Mouse (Mus musculus): ENCODE measurements at regions not wholly inside any gene's neighbourhood (a gene's known extent, or its start where the extent isn't known, plus 50 kb on each side); places are given as distances from the start of the nearest gene placed in this dataset.

DNA sequence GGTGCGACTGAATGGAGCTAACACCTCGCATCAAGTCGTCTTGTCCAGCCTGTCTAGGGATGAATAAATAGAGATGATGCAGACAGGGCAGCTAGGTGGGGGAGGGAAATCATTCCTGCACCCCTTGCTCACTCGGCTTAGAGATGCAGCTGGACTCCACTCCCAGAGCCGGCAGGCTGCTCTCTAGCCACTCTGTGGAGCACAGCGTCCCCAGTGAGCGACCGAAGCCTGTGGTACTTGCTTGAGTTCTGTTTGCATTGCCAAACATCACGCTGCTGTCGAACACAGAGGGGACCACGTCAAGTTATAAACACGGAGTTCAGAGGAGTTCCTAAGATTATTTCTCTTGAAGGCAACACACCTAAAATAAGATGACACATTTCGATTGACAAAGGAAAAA lies 439.9 kb upstream of the Smarca2 start:
- Histone ChIP-seq H3K9ac (replicated peaks; ENCODE audit: low read depth, low read length) (no peak overlapping the region), H3K4me2 (ENCODE audit: low read length) (no peak overlapping the region; the same call in 1 of the 2 replicates)
- WGBS, result 29% methylated on average over 13 of the region's 13 CpGs

DNA sequence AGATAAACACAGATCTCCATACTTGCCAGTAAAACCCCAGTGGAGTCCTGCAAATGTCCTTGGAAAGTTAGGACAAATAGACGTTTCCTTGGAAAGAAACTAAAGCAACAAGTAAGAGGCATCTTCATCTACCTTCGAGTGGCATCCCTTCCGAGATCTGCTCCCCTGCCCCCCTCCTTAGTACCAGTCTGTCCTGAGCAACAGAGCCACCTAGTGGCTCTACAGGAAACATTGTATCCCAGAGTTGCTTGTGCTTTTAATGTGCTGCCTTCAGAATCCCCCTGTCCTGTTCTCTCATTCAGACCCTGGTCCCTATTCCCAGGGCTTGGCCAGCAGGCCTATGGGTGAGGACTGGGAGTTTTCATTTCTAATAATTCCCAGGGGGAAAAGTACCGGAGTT lies 423.1 kb upstream of the Smarca2 start:
- Histone ChIP-seq H3K4me2 (ENCODE audit: low read length) (no peak overlapping the region), H3K9me3 (ENCODE audit: control insufficient read depth, low read length) (no peaks in the 10 kb centered on the region), H3K36me3 (ENCODE audit: control insufficient read depth, insufficient read depth) (no peaks in the 10 kb centered on the region), H3K27me3 (replicated peaks; ENCODE audit: control insufficient read depth, insufficient read depth, low read length) (no peaks in the 10 kb centered on the region), H3K4me3 (replicated peaks; ENCODE audit: low read length) (no peak overlapping the region), H3K9ac (replicated peaks; ENCODE audit: low read depth, low read length) (no peak overlapping the region), H3K27ac (ENCODE audit: low read length) (no peak overlapping the region), H3K4me1 (replicated peaks; ENCODE audit: control insufficient read depth, insufficient read depth, low read length) (no peaks in the 10 kb centered on the region)
- ATAC-seq, result no peak
- 22% methylated on average over 4 of the region's 4 CpGs for WGBS

More for the DNA sequence above, 439.9 kb upstream of the Smarca2 start:
- Histone ChIP-seq H3K4me1 (replicated peaks; ENCODE audit: control insufficient read depth, insufficient read depth, low read length) (no peaks in the 10 kb centered on the region), H3K27me3 (replicated peaks; ENCODE audit: control insufficient read depth, insufficient read depth, low read length) (no peaks in the 10 kb centered on the region), H3K36me3 (ENCODE audit: control insufficient read depth, insufficient read depth) (no peaks in the 10 kb centered on the region), H3K4me3 (replicated peaks; ENCODE audit: low read length) (no peak overlapping the region), H3K27ac (ENCODE audit: low read length) (no peak overlapping the region), H3K9me3 (ENCODE audit: control insufficient read depth, low read length) (no peaks in the 10 kb centered on the region)
- no peak for ATAC-seq

DNA sequence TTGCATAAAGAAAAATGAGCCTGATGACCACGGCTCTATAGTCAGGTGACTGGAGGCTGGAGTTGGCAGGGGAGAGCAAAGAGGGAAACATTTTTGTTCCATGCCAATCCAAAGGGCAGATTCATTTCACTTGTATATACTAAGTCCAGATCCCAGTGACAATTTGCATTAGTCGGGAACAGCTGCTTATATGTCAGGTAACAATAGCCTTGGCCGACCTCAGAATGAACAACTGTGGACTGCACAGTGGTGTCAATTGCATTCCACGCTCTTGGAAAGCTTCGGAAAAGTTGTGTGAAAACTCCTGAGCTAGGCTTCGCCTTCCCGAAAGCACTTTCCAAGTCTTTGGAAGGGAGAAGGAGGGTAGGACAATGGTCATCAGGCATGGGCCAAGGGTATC lies 419.8 kb upstream of the Smarca2 start:
- Histone ChIP-seq H3K36me3 (ENCODE audit: control insufficient read depth, insufficient read depth) (no peaks in the 10 kb centered on the region), H3K27me3 (replicated peaks; ENCODE audit: control insufficient read depth, insufficient read depth, low read length) (no peaks in the 10 kb centered on the region), H3K4me2 (ENCODE audit: low read length) (no peak overlapping the region), H3K4me1 (replicated peaks; ENCODE audit: control insufficient read depth, insufficient read depth, low read length) (no peaks in the 10 kb centered on the region), H3K4me3 (replicated peaks; ENCODE audit: low read length) (no peak overlapping the region), H3K9me3 (ENCODE audit: control insufficient read depth, low read length) (no peaks in the 10 kb centered on the region), H3K27ac (ENCODE audit: low read length) (no peak overlapping the region), H3K9ac (replicated peaks; ENCODE audit: low read depth, low read length) (no peak overlapping the region)
- no peak for ATAC-seq
- WGBS, result 85% methylated on average over 7 of the region's 7 CpGs

DNA sequence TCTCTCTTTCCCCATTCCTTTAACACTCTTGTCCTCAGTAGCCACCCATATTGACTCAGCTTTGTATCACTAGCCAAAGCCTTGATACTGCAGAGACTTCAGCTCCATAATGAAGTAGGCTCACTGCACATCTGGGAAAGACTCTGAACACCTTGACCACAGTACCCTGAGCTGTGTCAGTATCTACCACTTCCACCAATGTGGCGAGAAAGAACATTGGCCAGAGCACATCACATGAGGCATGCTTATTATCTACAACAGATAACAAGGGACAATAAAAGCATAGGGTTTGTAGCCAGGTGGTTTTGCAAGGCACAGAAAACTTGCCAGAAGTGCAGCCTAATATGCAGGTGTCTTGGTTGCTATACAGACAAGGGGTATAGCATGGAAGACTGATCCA lies 414.0 kb upstream of the Smarca2 start:
- WGBS, result 85% methylated on average over 1 of the region's 1 CpGs
- no peaks in the 10 kb centered on the region for H3K4me1 ChIP-seq (replicated peaks; ENCODE audit: control insufficient read depth, insufficient read depth, low read length)
- no peak overlapping the region for H3K27ac ChIP-seq (ENCODE audit: low read length)
- ATAC-seq, result no peak
- no peaks in the 10 kb centered on the region for H3K36me3 ChIP-seq (ENCODE audit: control insufficient read depth, insufficient read depth)
- no peaks in the 10 kb centered on the region for H3K27me3 ChIP-seq (replicated peaks; ENCODE audit: control insufficient read depth, insufficient read depth, low read length)
- no peak overlapping the region for H3K4me3 ChIP-seq (replicated peaks; ENCODE audit: low read length)
- H3K9me3 ChIP-seq (ENCODE audit: control insufficient read depth, low read length), result no peaks in the 10 kb centered on the region
- no peak overlapping the region for H3K4me2 ChIP-seq (ENCODE audit: low read length)
- no peak overlapping the region for H3K9ac ChIP-seq (replicated peaks; ENCODE audit: low read depth, low read length)

DNA sequence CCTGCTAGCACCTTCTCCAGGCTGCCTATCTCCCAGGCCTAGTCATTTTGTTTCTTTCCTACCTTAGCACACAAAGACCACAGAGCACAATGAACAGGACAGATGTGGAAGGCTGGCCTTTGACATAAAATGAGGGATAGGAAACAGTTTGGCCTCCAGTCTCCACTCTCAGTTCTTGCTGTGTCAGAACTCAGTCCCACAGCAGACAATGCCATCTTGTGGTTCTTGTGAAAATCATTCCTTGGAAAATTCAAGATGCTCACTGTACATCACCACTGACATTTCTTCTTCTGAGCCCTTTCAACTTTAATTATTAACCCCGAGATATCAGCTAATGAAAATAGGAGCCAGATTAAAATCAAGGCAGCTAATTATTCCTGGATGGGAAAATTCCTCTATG lies 411.2 kb upstream of the Smarca2 start:
- H3K4me2 ChIP-seq (ENCODE audit: low read length), result no peak overlapping the region
- no peak overlapping the region for H3K4me3 ChIP-seq (replicated peaks; ENCODE audit: low read length)
- H3K27me3 ChIP-seq (replicated peaks; ENCODE audit: control insufficient read depth, insufficient read depth, low read length), result no peaks in the 10 kb centered on the region
- H3K9ac ChIP-seq (replicated peaks; ENCODE audit: low read depth, low read length), result no peak overlapping the region
- ATAC-seq, result 0 out of 2 replicates have a peak, but pooled peaks have one; percentile 15
- H3K27ac ChIP-seq (ENCODE audit: low read length), result no peak overlapping the region
- H3K36me3 ChIP-seq (ENCODE audit: control insufficient read depth, insufficient read depth), result no peaks in the 10 kb centered on the region
- H3K9me3 ChIP-seq (ENCODE audit: control insufficient read depth, low read length), result no peaks in the 10 kb centered on the region
- 63% methylated on average over 1 of the region's 1 CpGs for WGBS
- H3K4me1 ChIP-seq (replicated peaks; ENCODE audit: control insufficient read depth, insufficient read depth, low read length), result no peaks in the 10 kb centered on the region

DNA sequence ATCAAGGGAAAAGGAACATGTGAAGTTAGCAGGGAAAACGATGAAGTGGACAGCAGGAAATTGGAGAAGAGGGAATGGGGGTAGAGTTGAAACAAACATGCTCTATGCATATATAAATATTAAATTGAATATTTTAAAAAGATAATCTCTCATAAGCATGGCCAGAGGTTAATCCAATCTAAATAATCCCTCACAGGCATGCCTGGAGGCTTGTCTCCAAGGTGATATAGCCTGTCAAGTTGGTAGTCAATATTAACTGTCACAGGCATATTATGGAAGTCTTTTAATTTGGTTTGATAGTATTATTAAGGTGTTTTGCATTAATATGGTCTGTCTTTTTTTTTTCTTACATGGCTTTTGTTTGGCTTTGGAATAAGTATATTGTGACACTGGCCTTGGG lies 396.1 kb upstream of the Smarca2 start:
- no peaks in the 10 kb centered on the region for H3K27me3 ChIP-seq (replicated peaks; ENCODE audit: control insufficient read depth, insufficient read depth, low read length)
- H3K27ac ChIP-seq (ENCODE audit: low read length), result no peak overlapping the region
- no peak for ATAC-seq
- H3K4me2 ChIP-seq (ENCODE audit: low read length), result no peak overlapping the region
- no peak overlapping the region for H3K9ac ChIP-seq (replicated peaks; ENCODE audit: low read depth, low read length)
- no peaks in the 10 kb centered on the region for H3K36me3 ChIP-seq (ENCODE audit: control insufficient read depth, insufficient read depth)
- no peaks in the 10 kb centered on the region for H3K9me3 ChIP-seq (ENCODE audit: control insufficient read depth, low read length)
- no peak overlapping the region for H3K4me3 ChIP-seq (replicated peaks; ENCODE audit: low read length)
- no peaks in the 10 kb centered on the region for H3K4me1 ChIP-seq (replicated peaks; ENCODE audit: control insufficient read depth, insufficient read depth, low read length)
- 60% methylated on average over 1 of the region's 1 CpGs for WGBS

DNA sequence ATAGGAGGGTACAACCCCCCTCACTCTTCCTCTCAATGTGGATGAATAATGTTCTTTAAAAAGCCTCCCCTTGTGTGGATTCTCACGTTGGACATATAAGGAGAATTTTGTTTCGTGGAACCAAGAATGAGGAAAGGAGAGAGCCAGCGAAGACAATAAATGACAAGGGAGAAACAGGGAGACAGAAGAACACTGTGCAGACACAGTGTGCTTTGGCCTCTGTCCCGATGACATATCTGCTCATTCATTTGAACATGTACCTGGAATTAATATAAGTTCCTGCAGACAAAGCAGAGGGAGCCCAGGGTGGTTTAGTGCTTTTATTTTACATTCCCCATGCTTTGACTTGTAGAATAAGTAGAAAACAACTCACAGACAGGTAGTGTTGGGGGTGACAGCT lies 370.3 kb upstream of the Smarca2 start:
- no peaks in the 10 kb centered on the region for H3K9me3 ChIP-seq (ENCODE audit: control insufficient read depth, low read length)
- H3K36me3 ChIP-seq (ENCODE audit: control insufficient read depth, insufficient read depth), result no peaks in the 10 kb centered on the region
- H3K4me3 ChIP-seq (replicated peaks; ENCODE audit: low read length), result no peak overlapping the region
- H3K4me2 ChIP-seq (ENCODE audit: low read length), result no peak overlapping the region
- H3K4me1 ChIP-seq (replicated peaks; ENCODE audit: control insufficient read depth, insufficient read depth, low read length), result no peaks in the 10 kb centered on the region
- WGBS, result 49% methylated on average over 4 of the region's 4 CpGs
- no peak for ATAC-seq
- no peaks in the 10 kb centered on the region for H3K27me3 ChIP-seq (replicated peaks; ENCODE audit: control insufficient read depth, insufficient read depth, low read length)
- no peak overlapping the region for H3K27ac ChIP-seq (ENCODE audit: low read length)
- no peak overlapping the region for H3K9ac ChIP-seq (replicated peaks; ENCODE audit: low read depth, low read length)

DNA sequence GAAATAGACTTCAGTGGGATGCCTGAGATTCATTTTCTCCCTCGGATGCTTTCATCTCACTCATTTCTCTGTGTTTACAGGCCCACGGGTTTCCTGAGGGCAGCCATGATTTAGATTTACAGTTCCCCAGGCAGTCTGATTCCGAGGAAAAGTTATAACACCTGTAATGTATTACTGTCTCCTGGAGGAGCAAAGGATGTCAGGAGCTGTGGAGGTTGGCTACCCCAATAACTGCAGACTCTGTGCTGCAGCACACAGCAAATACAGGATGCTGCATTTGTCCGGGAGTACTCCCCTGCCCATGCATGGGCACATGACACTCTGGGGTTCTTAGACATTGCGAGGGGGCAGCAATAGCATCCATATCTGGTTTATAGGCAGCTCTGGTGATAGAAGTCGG lies 360.8 kb upstream of the Smarca2 start:
- Histone ChIP-seq H3K9me3 (ENCODE audit: control insufficient read depth, low read length) (no peaks in the 10 kb centered on the region), H3K36me3 (ENCODE audit: control insufficient read depth, insufficient read depth) (no peaks in the 10 kb centered on the region), H3K4me2 (ENCODE audit: low read length) (no peak overlapping the region), H3K9ac (replicated peaks; ENCODE audit: low read depth, low read length) (no peak overlapping the region), H3K27ac (ENCODE audit: low read length) (no peak overlapping the region), H3K4me1 (replicated peaks; ENCODE audit: control insufficient read depth, insufficient read depth, low read length) (no peaks in the 10 kb centered on the region), H3K4me3 (replicated peaks; ENCODE audit: low read length) (no peak overlapping the region), H3K27me3 (replicated peaks; ENCODE audit: control insufficient read depth, insufficient read depth, low read length) (no peaks in the 10 kb centered on the region)
- ATAC-seq, result no peak
- 84% methylated on average over 6 of the region's 6 CpGs for WGBS

DNA sequence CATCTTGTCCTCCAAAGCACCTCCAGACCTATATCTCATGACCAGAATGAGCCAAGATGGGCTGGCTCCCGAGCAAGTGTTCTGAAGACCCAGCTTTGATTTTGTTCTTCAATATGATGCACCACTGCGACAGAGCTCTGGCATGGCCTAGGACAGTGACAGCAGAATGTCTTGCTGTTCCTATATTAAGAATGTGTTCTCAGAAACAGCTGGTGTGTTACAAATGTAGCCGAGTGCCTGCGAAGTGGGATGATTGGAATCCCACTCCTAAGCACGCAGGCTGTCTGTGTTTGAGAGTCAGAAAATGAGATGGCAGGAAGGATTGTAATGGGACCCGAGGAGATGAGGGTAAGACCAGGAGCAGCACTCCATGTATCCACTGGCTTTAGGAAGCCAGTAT lies 355.1 kb upstream of the Smarca2 start:
- Histone ChIP-seq H3K4me2 (ENCODE audit: low read length) (no peak overlapping the region), H3K9ac (replicated peaks; ENCODE audit: low read depth, low read length) (no peak overlapping the region), H3K9me3 (ENCODE audit: control insufficient read depth, low read length) (no peaks in the 10 kb centered on the region), H3K27me3 (replicated peaks; ENCODE audit: control insufficient read depth, insufficient read depth, low read length) (no peaks in the 10 kb centered on the region), H3K4me1 (replicated peaks; ENCODE audit: control insufficient read depth, insufficient read depth, low read length) (no peaks in the 10 kb centered on the region), H3K4me3 (replicated peaks; ENCODE audit: low read length) (no peak overlapping the region), H3K36me3 (ENCODE audit: control insufficient read depth, insufficient read depth) (no peaks in the 10 kb centered on the region), H3K27ac (ENCODE audit: low read length) (peak overlapping the region; percentile 33; the same call in 1 of the 2 replicates)
- WGBS, result 68% methylated on average over 6 of the region's 6 CpGs
- no peak for ATAC-seq

DNA sequence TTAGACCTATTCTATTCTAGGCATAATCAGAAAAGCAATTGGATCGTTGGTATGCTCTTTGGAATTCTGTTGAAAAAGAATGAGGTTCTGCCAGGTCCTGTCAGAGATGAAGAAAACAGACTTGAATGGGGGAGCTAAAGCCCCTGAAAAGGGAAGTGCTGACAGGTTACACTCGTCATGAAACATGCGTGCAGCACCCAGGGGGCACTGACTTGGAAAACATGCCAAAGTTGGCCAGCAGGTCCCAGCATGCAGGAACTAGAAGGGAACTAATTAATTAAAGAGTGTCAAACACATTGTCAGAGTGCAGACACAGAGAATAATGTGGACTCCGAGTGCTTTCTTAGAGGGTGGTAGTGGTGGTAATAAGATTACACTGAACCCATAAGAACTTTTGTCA lies 346.2 kb upstream of the Smarca2 start:
- WGBS, result 11% methylated on average over 4 of the region's 4 CpGs
- no peak overlapping the region for H3K4me2 ChIP-seq (ENCODE audit: low read length)
- no peaks in the 10 kb centered on the region for H3K27me3 ChIP-seq (replicated peaks; ENCODE audit: control insufficient read depth, insufficient read depth, low read length)
- H3K9me3 ChIP-seq (ENCODE audit: control insufficient read depth, low read length), result no peaks in the 10 kb centered on the region
- H3K4me1 ChIP-seq (replicated peaks; ENCODE audit: control insufficient read depth, insufficient read depth, low read length), result 0 out of 2 replicates have a peak, but pooled peaks cover 8% of the 10 kb centered on the region
- peak; percentile 86 for ATAC-seq
- H3K27ac ChIP-seq (ENCODE audit: low read length), result no peak overlapping the region
- no peaks in the 10 kb centered on the region for H3K36me3 ChIP-seq (ENCODE audit: control insufficient read depth, insufficient read depth)
- no peak overlapping the region for H3K9ac ChIP-seq (replicated peaks; ENCODE audit: low read depth, low read length)
- no peak overlapping the region for H3K4me3 ChIP-seq (replicated peaks; ENCODE audit: low read length)
